Mouse (Mus musculus) embryonic fibroblast, embryonic 13.5 days (primary cell): Measurements from ENCODE around the gene Gm20388. TPM values are rescaled to one million over a fixed set of nuclear protein-coding genes. Genes with fewer than 3 reads are reported as not detected.

ENCODE experiments used
- H3K27ac ChIP-seq: 2 replicates; pipeline ENCODE4 v1.5.1; 2012; ENCODE audit warnings: low read length, control low read depth, inconsistent platforms; ENCODE audit not compliant: insufficient read depth
- H3K4me1 ChIP-seq: 2 replicates; pipeline ENCODE4 v1.6.1; 2011; ENCODE audit warnings: low read length; ENCODE audit not compliant: control insufficient read depth, insufficient read depth
- H3K4me3 ChIP-seq: 2 replicates; pipeline ENCODE4 v1.5.1; 2011; ENCODE audit warnings: mild to moderate bottlenecking, control low read depth, low read length; ENCODE audit not compliant: insufficient read depth
- CTCF ChIP-seq: IDR thresholded peaks from 2 replicates; pipeline ENCODE4 v1.5.1; 2011; ENCODE audit warnings: mild to moderate bottlenecking, control low read depth, low read length, moderate library complexity, borderline replicate concordance; ENCODE audit not compliant: insufficient read depth
- POLR2A ChIP-seq: IDR thresholded peaks from 2 replicates; pipeline ENCODE4 v1.6.1; 2011; ENCODE audit warnings: low read depth, mild to moderate bottlenecking, control low read depth, low read length, moderate library complexity
- polyA plus RNA-seq: library from polyadenylated mRNA; stranded (reverse); fragments of >200 nt; gene quantifications from 2 replicates; pipeline ENCODE4 v1.2.4, GENCODE M21; 2011; ENCODE audit warnings: low read depth; ENCODE audit not compliant: missing spikeins, insufficient read length

The Gm20388 gene
- polyA plus RNA-seq, 1 experiment = 82.8 TPM

GRCm38 (mm10) chr8:124182224-124182623 lies 4271.6 kb downstream of the Gm20388 start:
- TF ChIP-seq POLR2A = no peak
- TF ChIP-seq CTCF = no peak
- H3K27ac ChIP-seq = no peak overlapping the region
- H3K4me3 ChIP-seq = no peak overlapping the region
- no peaks in the 10 kb centered on the region; the same call in 1 of the 2 replicates for H3K4me1 ChIP-seq

GRCm38 (mm10) chr8:124184078-124184477 lies 4273.4 kb downstream of the Gm20388 start:
- no peak for TF ChIP-seq CTCF
- no peak for TF ChIP-seq POLR2A
- H3K27ac ChIP-seq = peak overlapping the region; percentile 35; the same call in 1 of the 2 replicates
- H3K4me1 ChIP-seq = no peaks in the 10 kb centered on the region; the same call in 1 of the 2 replicates
- no peak overlapping the region for H3K4me3 ChIP-seq

- H3K4me3 ChIP-seq = no peak overlapping the region
- H3K27ac ChIP-seq = peak overlapping the region; percentile 7; the same call in 1 of the 2 replicates
- TF ChIP-seq CTCF = no peak
- TF ChIP-seq POLR2A = no peak
- no peaks in the 10 kb centered on the region; the same call in 1 of the 2 replicates for H3K4me1 ChIP-seq
These were observed 4273.9 kb downstream of the Gm20388 start for GRCm38 (mm10) chr8:124184507-124184906.

GRCm38 (mm10) chr8:124185081-124185480 lies 4274.4 kb downstream of the Gm20388 start:
- no peak overlapping the region for H3K4me3 ChIP-seq
- TF ChIP-seq POLR2A = no peak
- no peak for TF ChIP-seq CTCF
- no peak overlapping the region for H3K27ac ChIP-seq
- H3K4me1 ChIP-seq = no peaks in the 10 kb centered on the region; the same call in 1 of the 2 replicates

- Histone ChIP-seq H3K27ac (no peak overlapping the region), H3K4me3 (no peak overlapping the region), H3K4me1 (no peaks in the 10 kb centered on the region)
- no peak for TF ChIP-seq POLR2A
- no peak for TF ChIP-seq CTCF
These were observed 4279.7 kb downstream of the Gm20388 start for GRCm38 (mm10) chr8:124190388-124190787.

GRCm38 (mm10) chr8:124192242-124192641 lies 4281.6 kb downstream of the Gm20388 start:
- TF ChIP-seq POLR2A (no peak), CTCF (no peak)
- H3K27ac ChIP-seq = peak overlapping the region; percentile 54; the same call in 1 of the 2 replicates

GRCm38 (mm10) chr8:124192976-124193375 lies 4282.3 kb downstream of the Gm20388 start:
- peaks cover 11% of the 10 kb centered on the region for H3K4me1 ChIP-seq
- H3K27ac ChIP-seq = peak overlapping the region; percentile 81
- TF ChIP-seq CTCF (no peak), POLR2A (no peak)
- no peak overlapping the region for H3K4me3 ChIP-seq

More at GRCm38 (mm10) chr8:124192242-124192641, 4281.6 kb downstream of the Gm20388 start:
- no peak overlapping the region for H3K4me3 ChIP-seq
- H3K4me1 ChIP-seq = peaks cover 11% of the 10 kb centered on the region

- H3K27ac ChIP-seq = no peak overlapping the region
- TF ChIP-seq POLR2A (no peak), CTCF (no peak)
- H3K4me1 ChIP-seq = peaks cover 11% of the 10 kb centered on the region
- no peak overlapping the region for H3K4me3 ChIP-seq
These were observed 4283.4 kb downstream of the Gm20388 start for GRCm38 (mm10) chr8:124193992-124194391.

- Histone ChIP-seq H3K4me3 (no peak overlapping the region), H3K4me1 (peaks cover 11% of the 10 kb centered on the region), H3K27ac (peak overlapping the region; percentile 17; the same call in 1 of the 2 replicates)
- no peak for TF ChIP-seq CTCF
- TF ChIP-seq POLR2A = no peak
These were observed 4285.6 kb downstream of the Gm20388 start for GRCm38 (mm10) chr8:124196195-124196594.

- TF ChIP-seq POLR2A (no peak), CTCF (no peak)
- Histone ChIP-seq H3K27ac (no peak overlapping the region), H3K4me3 (no peak overlapping the region), H3K4me1 (peaks cover 11% of the 10 kb centered on the region)
These were observed 4286.2 kb downstream of the Gm20388 start for GRCm38 (mm10) chr8:124196797-124197196.
